Mouse (Mus musculus): ENCODE data around the gene Cnksr3. TPM values are rescaled to one million over a fixed set of nuclear protein-coding genes. Genes with fewer than 3 reads are reported as not detected.

The Cnksr3 gene
- polyA plus RNA-seq, 1 experiment from 2014 or later: 7.4 TPM

- H3K27me3 ChIP-seq (replicated peaks; ENCODE audit: insufficient read depth, low read length): no peaks in the 10 kb centered on the region
- no peak overlapping the region for H3K9ac ChIP-seq (replicated peaks; ENCODE audit: low read depth)
- H3K36me3 ChIP-seq (ENCODE audit: insufficient read depth, low read length): no peaks in the 10 kb centered on the region
- H3K4me2 ChIP-seq (replicated peaks; ENCODE audit: low read depth, low read length): no peak overlapping the region
- DNase-seq (ENCODE audit: low spot score) (no peak), ATAC-seq (no peak)
- TF ChIP-seq CTCF (IDR thresholded peaks at IDR 0.05): 0 out of 2 replicates have a peak, but pooled peaks have one; percentile 16
- no peak for TF ChIP-seq EP300 (IDR thresholded peaks at IDR 0.05)
- no peak overlapping the region for H3K27ac ChIP-seq (ENCODE audit: low read length)
- 72% methylated on average over 6 of the region's 6 CpGs for WGBS
- no peak overlapping the region for H3K4me3 ChIP-seq (ENCODE audit: low read depth, low read length)
- H3K9me3 ChIP-seq (ENCODE audit: low read length): no peaks in the 10 kb centered on the region
- no peaks in the 10 kb centered on the region for H3K4me1 ChIP-seq (ENCODE audit: insufficient read depth, low read depth, low read length)
Observed at GRCm38 (mm10) chr10:7111462-7112000, 100.5 kb downstream of the Cnksr3 start.

GRCm38 (mm10) chr10:7103872-7104271 lies 108.2 kb downstream of the Cnksr3 start:
- Histone ChIP-seq H3K4me1 (ENCODE audit: insufficient read depth, low read depth, low read length) (no peaks in the 10 kb centered on the region), H3K9me3 (ENCODE audit: low read length) (no peaks in the 10 kb centered on the region), H3K4me3 (ENCODE audit: low read depth, low read length) (no peak overlapping the region), H3K27ac (ENCODE audit: low read length) (no peak overlapping the region), H3K9ac (replicated peaks; ENCODE audit: low read depth) (no peak overlapping the region), H3K36me3 (ENCODE audit: insufficient read depth, low read length) (no peaks in the 10 kb centered on the region), H3K4me2 (replicated peaks; ENCODE audit: low read depth, low read length) (no peak overlapping the region), H3K27me3 (replicated peaks; ENCODE audit: insufficient read depth, low read length) (no peaks in the 10 kb centered on the region)
- DNase-seq (ENCODE audit: low spot score): peak; percentile 27
- WGBS: 33% methylated on average over 1 of the region's 1 CpGs
- peak; percentile 35 for ATAC-seq
- TF ChIP-seq CTCF (IDR thresholded peaks at IDR 0.05) (no peak), EP300 (IDR thresholded peaks at IDR 0.05) (no peak)

GRCm38 (mm10) chr10:7077971-7078370 lies 134.1 kb downstream of the Cnksr3 start:
- no peak for DNase-seq (ENCODE audit: low spot score)

GRCm38 (mm10) chr10:7077389-7077808 lies 134.6 kb downstream of the Cnksr3 start:
- 47% methylated on average over 7 of the region's 7 CpGs for WGBS
- Histone ChIP-seq H3K4me3 (ENCODE audit: low read depth, low read length) (no peak overlapping the region), H3K9ac (replicated peaks; ENCODE audit: low read depth) (no peak overlapping the region), H3K4me1 (ENCODE audit: insufficient read depth, low read depth, low read length) (no peaks in the 10 kb centered on the region), H3K27ac (ENCODE audit: low read length) (no peak overlapping the region), H3K4me2 (replicated peaks; ENCODE audit: low read depth, low read length) (no peak overlapping the region), H3K9me3 (ENCODE audit: low read length) (no peaks in the 10 kb centered on the region), H3K27me3 (replicated peaks; ENCODE audit: insufficient read depth, low read length) (no peaks in the 10 kb centered on the region), H3K36me3 (ENCODE audit: insufficient read depth, low read length) (no peaks in the 10 kb centered on the region)
- TF ChIP-seq CTCF (IDR thresholded peaks at IDR 0.05): no peak
- no peak for TF ChIP-seq EP300 (IDR thresholded peaks at IDR 0.05)
- ATAC-seq (no peak), DNase-seq (ENCODE audit: low spot score) (peak; percentile 14)

More at GRCm38 (mm10) chr10:7077971-7078370, 134.1 kb downstream of the Cnksr3 start:
- no peaks in the 10 kb centered on the region for H3K36me3 ChIP-seq (ENCODE audit: insufficient read depth, low read length)
- TF ChIP-seq EP300 (IDR thresholded peaks at IDR 0.05): no peak
- no peak for TF ChIP-seq CTCF (IDR thresholded peaks at IDR 0.05)
- WGBS: 67% methylated on average over 1 of the region's 1 CpGs
- H3K9ac ChIP-seq (replicated peaks; ENCODE audit: low read depth): no peak overlapping the region
- no peak for ATAC-seq
- H3K4me3 ChIP-seq (ENCODE audit: low read depth, low read length): no peak overlapping the region
- no peak overlapping the region for H3K27ac ChIP-seq (ENCODE audit: low read length)
- no peaks in the 10 kb centered on the region for H3K9me3 ChIP-seq (ENCODE audit: low read length)
- no peaks in the 10 kb centered on the region for H3K27me3 ChIP-seq (replicated peaks; ENCODE audit: insufficient read depth, low read length)
- H3K4me1 ChIP-seq (ENCODE audit: insufficient read depth, low read depth, low read length): no peaks in the 10 kb centered on the region
- no peak overlapping the region for H3K4me2 ChIP-seq (replicated peaks; ENCODE audit: low read depth, low read length)

GRCm38 (mm10) chr10:7076662-7077211 lies 135.3 kb downstream of the Cnksr3 start:
- H3K9me3 ChIP-seq (ENCODE audit: low read length): no peaks in the 10 kb centered on the region
- H3K4me1 ChIP-seq (ENCODE audit: insufficient read depth, low read depth, low read length): no peaks in the 10 kb centered on the region
- TF ChIP-seq EP300 (IDR thresholded peaks at IDR 0.05) (no peak), CTCF (IDR thresholded peaks at IDR 0.05) (no peak)
- no peaks in the 10 kb centered on the region for H3K27me3 ChIP-seq (replicated peaks; ENCODE audit: insufficient read depth, low read length)
- H3K4me2 ChIP-seq (replicated peaks; ENCODE audit: low read depth, low read length): no peak overlapping the region
- no peak overlapping the region for H3K27ac ChIP-seq (ENCODE audit: low read length)
- no peaks in the 10 kb centered on the region for H3K36me3 ChIP-seq (ENCODE audit: insufficient read depth, low read length)
- ATAC-seq: peak; percentile 41
- H3K4me3 ChIP-seq (ENCODE audit: low read depth, low read length): no peak overlapping the region
- no peak overlapping the region for H3K9ac ChIP-seq (replicated peaks; ENCODE audit: low read depth)
- peak; percentile 16 for DNase-seq (ENCODE audit: low spot score)
- WGBS: 33% methylated on average over 7 of the region's 8 CpGs

GRCm38 (mm10) chr10:7076201-7076600 lies 135.8 kb downstream of the Cnksr3 start:
- H3K27me3 ChIP-seq (replicated peaks; ENCODE audit: insufficient read depth, low read length): no peaks in the 10 kb centered on the region
- TF ChIP-seq CTCF (IDR thresholded peaks at IDR 0.05): peak; percentile 89
- no peak for TF ChIP-seq EP300 (IDR thresholded peaks at IDR 0.05)
- peak; percentile 85 for ATAC-seq
- 5% methylated on average over 8 of the region's 8 CpGs for WGBS
- no peaks in the 10 kb centered on the region for H3K36me3 ChIP-seq (ENCODE audit: insufficient read depth, low read length)
- no peak overlapping the region for H3K27ac ChIP-seq (ENCODE audit: low read length)
- no peak overlapping the region for H3K4me2 ChIP-seq (replicated peaks; ENCODE audit: low read depth, low read length)
- no peaks in the 10 kb centered on the region for H3K9me3 ChIP-seq (ENCODE audit: low read length)
- H3K4me1 ChIP-seq (ENCODE audit: insufficient read depth, low read depth, low read length): no peaks in the 10 kb centered on the region
- peak; percentile 89 for DNase-seq (ENCODE audit: low spot score)
- no peak overlapping the region for H3K4me3 ChIP-seq (ENCODE audit: low read depth, low read length)
- no peak overlapping the region for H3K9ac ChIP-seq (replicated peaks; ENCODE audit: low read depth)

All from lung, postnatal 0 days (tissue).